In genomic region chr6:8345219-8345856, GRCm38 (mm10) we compare ENCODE assay signal across 8 mouse cellular contexts.
DNase-seq lines count a peak whose midpoint lies in the region; ATAC-seq lines count a peak whose summit lies in the region.

No protein-coding gene starts in this region.

- no peaks in the 10 kb centered on the region for H3K27me3 ChIP-seq in heart, embryonic 16.5 days (ENCODE audit: control insufficient read depth, insufficient read depth, low read length)

- WGBS in heart, embryonic 16.5 days, result 69% methylated on average over 5 of the region's 5 CpGs

- no peak overlapping the region for H3K9ac ChIP-seq in heart, embryonic 16.5 days (ENCODE audit: low read length)

- H3K27ac ChIP-seq in heart, embryonic 16.5 days (ENCODE audit: low read length), result no peak overlapping the region

- no peaks in the 10 kb centered on the region for H3K36me3 ChIP-seq in heart, embryonic 16.5 days (ENCODE audit: control insufficient read depth, insufficient read depth)

- peak; percentile 58 for ATAC-seq in heart, embryonic 16.5 days (replicated peaks; ENCODE audit: extremely low read depth, insufficient read depth, low FRiP score)

- H3K4me3 ChIP-seq in heart, embryonic 16.5 days (ENCODE audit: low read length), result no peak overlapping the region

- no peaks in the 10 kb centered on the region for H3K9me3 ChIP-seq in heart, embryonic 16.5 days (replicated peaks; ENCODE audit: control insufficient read depth, low read length)

- DNase-seq in embryo, embryonic 10 days (ENCODE audit: low spot score), result peak; percentile 66
- DNase-seq in embryo, embryonic 9.5 days (ENCODE audit: extremely low spot score), result no peak
- DNase-seq in 416B (ENCODE audit: low read depth) (peak; percentile 90), liver (peak; percentile 87)
- peak; percentile 93 for DNase-seq in c-Kit-positive CD71-positive TER-119-positive erythroid progenitor cells, embryonic 14.5 days (ENCODE audit: low spot score)
- peak; percentile 73 for DNase-seq in skeletal muscle tissue, adult 2 months (ENCODE audit: low read depth, low spot score)
- DNase-seq in testis, postnatal 14 days (ENCODE audit: low spot score), result no peak

- no peak overlapping the region for H3K4me2 ChIP-seq in heart, embryonic 16.5 days (ENCODE audit: low read depth, low read length)

- H3K4me1 ChIP-seq in heart, embryonic 16.5 days (ENCODE audit: control insufficient read depth, insufficient read depth, low read length), result no peaks in the 10 kb centered on the region

Comparison
In these comparisons a context has a peak if more than half of its experiments do, and no peak if none do; other contexts are left out.
1. DNase-seq: peak in embryo, embryonic 10 days (single experiment), 416B (single experiment), c-Kit-positive CD71-positive TER-119-positive erythroid progenitor cells, embryonic 14.5 days (single experiment), liver (single experiment) and skeletal muscle tissue, adult 2 months (single experiment); none in embryo, embryonic 9.5 days (single experiment) and testis, postnatal 14 days (single experiment).